Mouse (Mus musculus) heart, adult 2 months (tissue): ENCODE results near the gene Pam.

Experiments
- CTCF ChIP-seq: fragments of 200-600 bp; IDR thresholded peaks from 2 replicates; pipeline ENCODE4 v1.8.1; 2022; ENCODE audit warnings: antibody characterized with exemption, mild to moderate bottlenecking, moderate library complexity
- EP300 ChIP-seq: fragments of 200-500 bp; IDR thresholded peaks from 2 replicates; pipeline ENCODE4 v1.6.1; 2011; ENCODE audit warnings: low read depth, low read length, control low read depth; ENCODE audit not compliant: insufficient read depth
- POLR2A ChIP-seq: fragments of 200-500 bp; IDR thresholded peaks from 2 replicates; pipeline ENCODE4 v1.6.1; 2011; ENCODE audit warnings: mild to moderate bottlenecking, low read depth, low read length, control low read depth; ENCODE audit not compliant: insufficient read depth

GRCm38 (mm10) chr1:98025924-98026640, 69.4 kb downstream of the Pam start:
- TF ChIP-seq EP300, result no peak
- TF ChIP-seq CTCF, result no peak
- TF ChIP-seq POLR2A, result no peak
